Mouse (Mus musculus): ENCODE measurements around the gene Vmn2r60. TPM values are rescaled to one million over a fixed set of nuclear protein-coding genes. Genes with fewer than 3 reads are reported as not detected.
"Not testable (repeated sequence)": the region's sequence is repeated elsewhere in the genome, so short reads cannot be mapped to it uniquely, and the experiment has no call there.

The Vmn2r60 gene
- not detected in 2 replicates for polyA plus RNA-seq (2014; fragmentation: Nextera tagmentation; extraction: Ambion mirVana)

DNA sequence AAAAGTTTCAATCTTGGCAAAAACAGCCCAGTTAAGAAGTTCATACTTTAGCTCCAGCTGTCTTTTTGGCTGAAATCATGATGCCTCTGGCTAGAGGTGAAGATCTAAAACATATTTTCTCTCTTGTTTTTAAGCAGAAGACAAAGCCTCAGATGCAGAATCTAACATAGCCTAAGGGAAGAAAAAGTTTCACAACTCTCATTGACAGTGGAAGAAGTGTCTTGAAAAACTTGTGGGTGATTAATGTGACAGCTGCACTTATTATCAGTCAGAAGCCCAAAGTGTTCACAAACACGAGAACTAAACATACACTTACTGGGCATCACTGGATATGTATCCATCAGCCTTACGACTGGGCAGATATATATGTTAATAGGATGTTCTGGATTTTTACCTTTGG, at the start of gene Vmn2r60:
Gene Vmn2r60, plus strand, starts transcription at position 301 of the 400 bp plus-strand sequence.
- no peak within 1 kb of the TSS for H3K4me2 ChIP-seq (ENCODE audit: low read depth, severe bottlenecking)
- H3K27me3 ChIP-seq (ENCODE audit: control insufficient read depth, insufficient read depth, low read length), result no peaks in the 10 kb centered on the region
- no peak for ATAC-seq (ENCODE audit: insufficient number of reproducible peaks, low FRiP score, low TSS enrichment, low read depth)
- H3K9me3 ChIP-seq (ENCODE audit: control insufficient read depth, low read length), result no peaks in the 10 kb centered on the region
- H3K4me3 ChIP-seq (ENCODE audit: low read depth, low read length), result no peak within 1 kb of the TSS
- H3K36me3 ChIP-seq (ENCODE audit: control insufficient read depth, insufficient read depth, low read length), result no peaks in the 10 kb centered on the region
- 74% methylated on average over 2 of the region's 2 CpGs for WGBS
- no peak within 1 kb of the TSS for H3K27ac ChIP-seq (replicated peaks; ENCODE audit: low read depth, low read length)
- DNase-seq (ENCODE audit: low spot score), result no peak
- H3K9ac ChIP-seq (ENCODE audit: low read length), result no peak within 1 kb of the TSS
- no peaks in the 10 kb centered on the region for H3K4me1 ChIP-seq (ENCODE audit: control insufficient read depth, insufficient read depth, low read length)

DNA sequence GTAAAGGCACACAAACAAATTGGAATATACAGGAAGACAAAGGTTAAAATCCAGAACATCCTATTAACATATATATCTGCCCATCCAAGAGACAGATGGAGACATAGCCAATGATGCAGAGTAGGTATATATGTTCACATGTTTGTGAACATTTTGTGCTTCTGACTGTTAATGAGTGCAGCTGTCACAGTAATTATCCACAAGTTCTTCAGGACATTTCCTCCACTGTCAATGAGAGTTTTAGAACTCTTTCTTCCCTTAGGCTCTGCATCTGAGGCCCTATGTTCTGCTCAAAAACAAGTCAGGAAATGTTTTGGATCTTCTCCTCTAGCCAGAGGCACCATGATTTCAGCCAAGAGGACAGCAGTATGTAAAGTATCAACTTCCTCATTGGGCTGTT, 48.6 kb upstream of the Vmn2r60 start, which contains the start of gene Vmn2r59:
Gene Vmn2r59, minus strand, starts transcription at position 101 of the 400 bp plus-strand sequence.
- Histone ChIP-seq H3K27ac (replicated peaks; ENCODE audit: low read depth, low read length) (no peak within 1 kb of the TSS), H3K9me3 (ENCODE audit: control insufficient read depth, low read length) (no peaks in the 10 kb centered on the region), H3K4me1 (ENCODE audit: control insufficient read depth, insufficient read depth, low read length) (no peaks in the 10 kb centered on the region), H3K4me2 (ENCODE audit: low read depth, severe bottlenecking) (no peak within 1 kb of the TSS), H3K4me3 (ENCODE audit: low read depth, low read length) (no peak within 1 kb of the TSS), H3K36me3 (ENCODE audit: control insufficient read depth, insufficient read depth, low read length) (no peaks in the 10 kb centered on the region), H3K27me3 (ENCODE audit: control insufficient read depth, insufficient read depth, low read length) (no peaks in the 10 kb centered on the region), H3K9ac (ENCODE audit: low read length) (no peak within 1 kb of the TSS)
- DNase-seq (ENCODE audit: low spot score), result no peak
- ATAC-seq (ENCODE audit: insufficient number of reproducible peaks, low FRiP score, low TSS enrichment, low read depth), result no peak

DNA sequence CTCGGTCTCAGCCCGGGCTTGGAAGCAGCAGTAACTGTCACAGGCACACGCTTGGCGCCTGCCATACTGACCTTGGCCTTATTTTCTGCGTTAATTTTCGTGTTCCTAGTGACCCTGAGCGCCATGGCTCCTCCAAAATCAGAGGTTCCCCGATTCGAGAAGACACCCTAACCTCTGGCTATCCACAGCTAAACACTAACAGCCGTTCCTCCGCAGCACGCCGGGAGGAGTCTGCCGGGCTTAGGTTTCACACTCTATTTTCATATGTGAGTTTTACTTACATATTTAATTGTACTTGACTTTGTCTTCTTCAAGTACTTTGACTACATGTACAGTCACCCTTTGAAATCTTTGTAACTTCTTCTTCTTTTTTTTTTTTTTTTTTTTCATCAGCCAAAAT, 509 bp upstream of the Vmn2r60 start:
- H3K4me2 ChIP-seq (ENCODE audit: low read depth, severe bottlenecking); H3K27ac ChIP-seq (replicated peaks; ENCODE audit: low read depth, low read length); H3K36me3 ChIP-seq (ENCODE audit: control insufficient read depth, insufficient read depth, low read length); H3K4me1 ChIP-seq (ENCODE audit: control insufficient read depth, insufficient read depth, low read length); H3K4me3 ChIP-seq (ENCODE audit: low read depth, low read length); H3K9me3 ChIP-seq (ENCODE audit: control insufficient read depth, low read length); DNase-seq (ENCODE audit: low spot score); H3K9ac ChIP-seq (ENCODE audit: low read length); H3K27me3 ChIP-seq (ENCODE audit: control insufficient read depth, insufficient read depth, low read length); ATAC-seq (ENCODE audit: insufficient number of reproducible peaks, low FRiP score, low TSS enrichment, low read depth): not testable (repeated sequence)
- WGBS, result 76% methylated on average over 13 of the region's 14 CpGs

Other genes starting within 250 kb of the Vmn2r60 start
- not detected in 2 replicates for gene Vmn2r58, start 235.1 kb upstream of the Vmn2r60 start, polyA plus RNA-seq (2014; fragmentation: Nextera tagmentation; extraction: Ambion mirVana)
- not detected in 2 replicates for gene Vmn2r59, start 48.7 kb upstream of the Vmn2r60 start, polyA plus RNA-seq (2014; fragmentation: Nextera tagmentation; extraction: Ambion mirVana)
- gene Vmn2r61, start 152.3 kb downstream of the Vmn2r60 start, polyA plus RNA-seq (2014; fragmentation: Nextera tagmentation; extraction: Ambion mirVana), result not detected in 2 replicates